Mouse (Mus musculus): ENCODE results near the gene Bmp2. TPM values are rescaled to one million over a fixed set of nuclear protein-coding genes. Genes with fewer than 3 reads are reported as not detected.

Bmp2 gene
- 0.99 and 1.6 TPM in 2 replicates for polyA plus RNA-seq (2014; fragmentation: Nextera tagmentation; extraction: Ambion mirVana)

DNA sequence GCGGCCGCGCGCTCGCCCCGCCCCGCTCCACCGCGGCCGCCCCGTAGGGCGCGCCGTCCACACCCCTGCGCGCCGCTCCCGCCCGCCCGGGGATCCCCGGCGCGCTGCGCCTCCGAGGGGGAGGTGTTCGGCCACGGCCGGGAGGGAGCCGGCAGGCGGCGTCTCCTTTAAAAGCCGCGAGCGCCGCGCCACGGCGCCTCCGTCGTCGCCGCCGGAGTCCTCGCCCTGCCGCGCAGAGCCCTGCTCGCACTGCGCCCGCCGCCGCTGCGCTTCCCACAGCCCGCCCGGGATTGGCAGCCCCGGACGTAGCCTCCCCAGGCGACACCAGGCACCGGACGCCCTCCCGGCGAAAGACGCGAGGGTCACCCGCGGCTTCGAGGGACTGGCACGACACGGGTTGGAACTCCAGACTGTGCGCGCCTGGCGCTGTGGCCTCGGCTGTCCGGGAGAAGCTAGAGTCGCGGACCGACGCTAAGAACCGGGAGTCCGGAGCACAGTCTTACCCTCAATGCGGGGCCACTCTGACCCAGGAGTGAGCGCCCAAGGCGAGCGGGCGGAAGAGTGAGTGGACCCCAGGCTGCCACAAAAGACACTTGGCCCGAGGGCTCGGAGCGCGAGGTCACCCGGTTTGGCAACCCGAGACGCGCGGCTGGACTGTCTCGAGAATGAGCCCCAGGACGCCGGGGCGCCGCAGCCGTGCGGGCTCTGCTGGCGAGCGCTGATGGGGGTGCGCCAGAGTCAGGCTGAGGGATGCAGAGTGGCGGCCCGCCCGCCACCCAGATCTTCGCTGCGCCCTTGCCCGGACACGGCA is at the start of gene Bmp2:
TSS of gene Bmp2 (plus strand) at position 129 of the 811 bp plus-strand sequence.
- Histone ChIP-seq H3K27ac (ENCODE audit: low read depth, low read length) (no peak within 1 kb of the TSS), H3K4me1 (replicated peaks; ENCODE audit: control insufficient read depth, insufficient read depth, low read length) (peaks cover 4% of the 10 kb centered on the region; the same call in 1 of the 2 replicates), H3K36me3 (ENCODE audit: control insufficient read depth, insufficient read depth, low read length) (no peaks in the 10 kb centered on the region), H3K9me3 (ENCODE audit: control insufficient read depth, low read length) (no peaks in the 10 kb centered on the region), H3K9ac (ENCODE audit: low read depth, low read length) (peak within 1 kb of the TSS; percentile 36), H3K27me3 (ENCODE audit: control insufficient read depth, insufficient read depth, low read length) (peaks cover 52% of the 10 kb centered on the region), H3K4me3 (ENCODE audit: low read depth, low read length) (peak within 1 kb of the TSS; percentile 52), H3K4me2 (replicated peaks; ENCODE audit: low read depth, low read length) (peak within 1 kb of the TSS; percentile 94)
- under 1% methylated on average over 85 of the region's 110 CpGs for WGBS
- DNase-seq (ENCODE audit: low spot score): peak; percentile 74
- ATAC-seq (ENCODE audit: low FRiP score): peak; percentile 71

DNA sequence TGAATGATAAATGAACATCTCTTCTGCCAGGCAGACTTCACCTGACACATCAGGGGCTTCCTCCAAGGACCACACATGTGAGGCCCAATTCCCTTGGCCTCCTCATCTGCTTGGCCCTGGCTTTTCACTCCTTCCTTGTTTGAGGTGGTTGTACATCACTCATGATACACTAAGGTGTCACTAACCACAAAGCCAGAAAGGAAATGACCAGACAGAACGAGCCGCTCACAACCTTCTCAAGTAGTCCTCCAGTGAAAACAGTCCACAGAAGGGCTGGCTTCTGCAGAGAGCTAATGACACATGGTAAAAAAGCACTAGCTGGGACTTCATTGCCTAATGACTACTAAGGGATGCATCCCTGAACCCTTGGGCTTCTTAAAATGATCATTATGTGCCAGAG is 46.3 kb upstream of the Bmp2 start:
- Histone ChIP-seq H3K9ac (ENCODE audit: low read depth, low read length) (no peak overlapping the region), H3K27me3 (ENCODE audit: control insufficient read depth, insufficient read depth, low read length) (no peaks in the 10 kb centered on the region), H3K4me2 (replicated peaks; ENCODE audit: low read depth, low read length) (no peak overlapping the region), H3K4me1 (replicated peaks; ENCODE audit: control insufficient read depth, insufficient read depth, low read length) (no peaks in the 10 kb centered on the region), H3K4me3 (ENCODE audit: low read depth, low read length) (no peak overlapping the region), H3K27ac (ENCODE audit: low read depth, low read length) (no peak overlapping the region), H3K9me3 (ENCODE audit: control insufficient read depth, low read length) (no peaks in the 10 kb centered on the region), H3K36me3 (ENCODE audit: control insufficient read depth, insufficient read depth, low read length) (no peaks in the 10 kb centered on the region)
- 86% methylated on average over 2 of the region's 2 CpGs for WGBS
- ATAC-seq (ENCODE audit: low FRiP score): no peak
- DNase-seq (ENCODE audit: low spot score): no peak

DNA sequence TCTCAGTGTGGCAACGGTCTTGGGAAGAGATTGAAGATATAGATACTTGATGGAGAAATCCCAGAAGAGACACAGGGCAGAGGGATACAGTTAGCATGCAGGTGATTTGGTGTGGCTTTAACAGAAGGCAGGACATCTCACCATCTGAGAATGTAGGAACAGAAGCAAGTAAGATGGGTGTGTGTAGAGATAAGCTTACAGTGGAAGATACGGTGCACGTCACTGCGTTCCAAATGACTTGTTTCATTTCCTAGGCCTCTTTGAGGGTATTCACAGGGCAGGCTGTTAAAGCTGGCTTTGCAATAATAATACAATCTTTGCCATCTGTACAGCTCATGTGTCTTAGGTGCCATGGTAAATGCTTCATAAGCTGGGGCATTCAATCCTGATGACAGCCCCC is 44.9 kb upstream of the Bmp2 start:
- H3K4me1 ChIP-seq (replicated peaks; ENCODE audit: control insufficient read depth, insufficient read depth, low read length): no peaks in the 10 kb centered on the region

DNA sequence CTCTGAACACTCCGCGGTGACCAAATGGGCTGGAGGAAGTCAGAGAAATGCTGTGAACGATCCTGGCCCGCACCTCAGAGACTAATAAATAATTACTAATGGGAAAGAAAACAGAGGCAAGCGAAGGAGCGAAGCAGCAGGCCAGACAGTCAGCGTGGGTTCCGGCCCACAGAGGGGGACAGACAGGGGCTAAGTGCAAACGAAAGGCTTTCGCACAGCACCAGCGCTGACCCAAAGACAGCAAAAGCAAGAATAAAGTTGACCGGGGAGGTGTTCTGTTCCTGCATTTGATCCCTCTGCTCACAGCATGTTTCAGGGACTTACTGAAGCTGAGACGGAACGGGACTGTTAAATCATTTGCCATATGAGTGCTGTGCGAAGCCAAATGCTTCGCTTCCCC is 42.8 kb upstream of the Bmp2 start:
- no peaks in the 10 kb centered on the region for H3K9me3 ChIP-seq (ENCODE audit: control insufficient read depth, low read length)
- no peaks in the 10 kb centered on the region for H3K27me3 ChIP-seq (ENCODE audit: control insufficient read depth, insufficient read depth, low read length)
- DNase-seq (ENCODE audit: low spot score): no peak
- H3K4me3 ChIP-seq (ENCODE audit: low read depth, low read length): no peak overlapping the region
- ATAC-seq (ENCODE audit: low FRiP score): no peak
- H3K27ac ChIP-seq (ENCODE audit: low read depth, low read length): no peak overlapping the region
- no peaks in the 10 kb centered on the region for H3K4me1 ChIP-seq (replicated peaks; ENCODE audit: control insufficient read depth, insufficient read depth, low read length)
- WGBS: 73% methylated on average over 16 of the region's 16 CpGs
- H3K4me2 ChIP-seq (replicated peaks; ENCODE audit: low read depth, low read length): no peak overlapping the region
- no peak overlapping the region for H3K9ac ChIP-seq (ENCODE audit: low read depth, low read length)
- H3K36me3 ChIP-seq (ENCODE audit: control insufficient read depth, insufficient read depth, low read length): no peaks in the 10 kb centered on the region

More for the DNA sequence above, 44.9 kb upstream of the Bmp2 start:
- Histone ChIP-seq H3K27me3 (ENCODE audit: control insufficient read depth, insufficient read depth, low read length) (no peaks in the 10 kb centered on the region), H3K4me2 (replicated peaks; ENCODE audit: low read depth, low read length) (no peak overlapping the region), H3K9ac (ENCODE audit: low read depth, low read length) (no peak overlapping the region), H3K9me3 (ENCODE audit: control insufficient read depth, low read length) (no peaks in the 10 kb centered on the region), H3K36me3 (ENCODE audit: control insufficient read depth, insufficient read depth, low read length) (no peaks in the 10 kb centered on the region), H3K27ac (ENCODE audit: low read depth, low read length) (no peak overlapping the region), H3K4me3 (ENCODE audit: low read depth, low read length) (no peak overlapping the region)
- WGBS: 94% methylated on average over 4 of the region's 4 CpGs
- DNase-seq (ENCODE audit: low spot score) (no peak), ATAC-seq (ENCODE audit: low FRiP score) (no peak)

DNA sequence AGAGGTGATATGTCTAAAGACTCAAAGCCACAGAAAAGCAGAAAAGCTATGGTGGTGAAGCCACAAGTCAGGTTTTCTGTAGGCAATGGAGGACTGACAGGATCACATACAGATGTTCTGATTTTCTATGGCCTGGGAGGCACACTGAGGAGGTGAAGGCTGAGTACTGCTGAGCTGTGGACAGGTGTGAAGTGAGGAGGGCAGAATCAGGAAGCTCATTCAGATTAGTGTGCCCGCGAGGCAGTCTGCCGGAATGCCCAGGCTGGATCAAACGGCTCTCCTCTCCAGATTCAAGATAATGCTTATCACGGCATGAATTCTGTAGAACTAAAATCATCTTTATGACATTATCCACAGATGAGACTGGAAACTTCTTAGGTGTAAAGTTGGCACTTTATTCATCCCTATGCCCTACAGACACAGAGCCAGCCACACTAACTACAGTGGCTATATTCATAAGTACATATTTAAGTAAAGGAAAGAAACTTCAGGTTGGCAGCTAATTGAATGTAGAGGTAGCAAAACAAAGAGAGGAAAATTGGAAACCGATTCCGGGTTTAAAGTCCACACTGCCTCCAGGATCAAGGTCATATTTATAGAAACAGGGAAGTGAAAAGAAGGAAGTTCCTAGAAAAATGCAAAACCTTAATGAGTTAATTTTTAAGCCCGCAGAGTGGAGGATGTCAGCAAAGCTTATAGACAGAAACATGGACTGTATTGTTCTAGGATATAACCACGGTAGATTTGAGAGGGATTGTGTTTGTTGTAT is 40.8 kb upstream of the Bmp2 start:
- H3K4me3 ChIP-seq (ENCODE audit: low read depth, low read length): no peak overlapping the region
- H3K9ac ChIP-seq (ENCODE audit: low read depth, low read length): no peak overlapping the region
- no peaks in the 10 kb centered on the region for H3K27me3 ChIP-seq (ENCODE audit: control insufficient read depth, insufficient read depth, low read length)
- H3K9me3 ChIP-seq (ENCODE audit: control insufficient read depth, low read length): no peaks in the 10 kb centered on the region
- ATAC-seq (ENCODE audit: low FRiP score): no peak
- no peak overlapping the region for H3K4me2 ChIP-seq (replicated peaks; ENCODE audit: low read depth, low read length)
- no peak overlapping the region for H3K27ac ChIP-seq (ENCODE audit: low read depth, low read length)
- WGBS: 89% methylated on average over 9 of the region's 9 CpGs
- DNase-seq (ENCODE audit: low spot score): no peak
- no peaks in the 10 kb centered on the region for H3K36me3 ChIP-seq (ENCODE audit: control insufficient read depth, insufficient read depth, low read length)
- H3K4me1 ChIP-seq (replicated peaks; ENCODE audit: control insufficient read depth, insufficient read depth, low read length): no peaks in the 10 kb centered on the region

DNA sequence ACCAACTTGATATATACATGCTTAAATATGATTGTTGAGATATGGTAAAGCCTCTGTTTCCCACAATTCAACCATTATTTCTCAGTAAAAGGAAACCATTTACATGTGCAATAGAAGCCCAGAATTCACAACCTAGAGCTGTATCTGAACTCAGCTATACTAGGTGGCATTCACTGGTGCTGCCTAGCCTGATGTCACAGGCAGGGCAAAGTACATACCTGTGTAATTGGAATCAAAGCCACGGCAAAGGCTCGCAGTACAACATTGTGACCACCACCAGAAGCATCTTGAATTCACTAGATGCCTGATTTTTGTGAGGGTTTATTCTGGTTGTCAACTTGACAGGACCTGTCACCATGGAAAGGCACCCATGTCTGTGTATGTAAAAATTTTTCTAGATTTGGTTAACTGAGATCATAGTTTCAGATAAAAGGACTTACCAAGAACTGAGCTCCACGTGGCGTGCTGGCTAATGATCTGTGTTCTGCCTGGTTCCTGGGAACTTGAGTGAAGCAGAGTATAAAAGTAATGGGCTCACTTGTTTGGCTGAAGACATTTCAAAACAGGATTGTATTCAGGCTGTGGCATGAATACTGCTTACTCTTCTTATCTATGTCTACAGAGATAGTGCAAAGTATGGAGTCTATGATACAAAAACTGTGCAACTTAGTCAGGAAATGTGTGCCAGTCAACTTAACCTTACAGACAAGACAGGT is 35.5 kb upstream of the Bmp2 start:
- Histone ChIP-seq H3K4me2 (replicated peaks; ENCODE audit: low read depth, low read length) (no peak overlapping the region), H3K4me1 (replicated peaks; ENCODE audit: control insufficient read depth, insufficient read depth, low read length) (no peaks in the 10 kb centered on the region), H3K9me3 (ENCODE audit: control insufficient read depth, low read length) (no peaks in the 10 kb centered on the region), H3K27ac (ENCODE audit: low read depth, low read length) (no peak overlapping the region), H3K27me3 (ENCODE audit: control insufficient read depth, insufficient read depth, low read length) (no peaks in the 10 kb centered on the region), H3K9ac (ENCODE audit: low read depth, low read length) (no peak overlapping the region), H3K4me3 (ENCODE audit: low read depth, low read length) (no peak overlapping the region), H3K36me3 (ENCODE audit: control insufficient read depth, insufficient read depth, low read length) (no peaks in the 10 kb centered on the region)
- no peak for DNase-seq (ENCODE audit: low spot score)
- ATAC-seq (ENCODE audit: low FRiP score): no peak
- 93% methylated on average over 4 of the region's 4 CpGs for WGBS

DNA sequence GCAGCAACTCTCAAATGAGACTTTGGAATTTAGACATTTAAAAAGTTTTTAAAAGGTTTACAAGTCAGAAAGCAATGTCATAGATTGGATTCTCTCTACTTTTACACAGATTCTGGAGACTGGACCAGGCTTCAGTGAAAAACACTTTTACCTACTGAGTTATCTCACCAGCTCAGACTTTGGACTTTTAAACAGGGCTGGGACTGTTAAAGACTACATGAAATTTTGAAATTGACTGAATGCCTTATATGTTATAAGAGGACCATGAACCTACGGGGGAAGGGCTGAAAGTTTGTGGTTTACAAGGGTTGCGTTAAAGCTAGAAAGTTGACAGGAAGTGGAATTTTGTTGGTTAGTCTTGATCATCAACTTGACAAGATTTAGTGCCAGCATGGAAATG is 34.1 kb upstream of the Bmp2 start:
- H3K4me2 ChIP-seq (replicated peaks; ENCODE audit: low read depth, low read length): no peak overlapping the region
- DNase-seq (ENCODE audit: low spot score): no peak

DNA sequence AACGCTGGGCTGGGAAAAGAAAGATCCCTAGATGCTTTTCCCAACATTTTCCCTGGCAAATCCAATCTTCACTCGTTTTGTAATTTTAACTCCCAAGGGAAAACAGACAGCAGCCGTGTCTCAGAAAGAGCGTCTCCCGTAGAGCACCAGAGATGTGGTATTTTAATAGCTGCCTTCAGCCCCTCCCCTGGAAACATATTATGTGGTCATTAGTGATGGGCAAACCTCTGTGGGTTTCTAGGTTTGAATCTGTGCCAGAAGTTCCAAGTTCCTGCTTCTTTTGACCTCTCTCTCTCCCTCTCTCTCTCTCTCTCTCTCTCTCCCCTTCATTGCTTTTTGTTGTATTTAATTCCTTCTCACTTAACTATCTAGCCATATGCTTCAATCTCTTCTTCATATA is 30.8 kb upstream of the Bmp2 start:
- no peak overlapping the region for H3K4me3 ChIP-seq (ENCODE audit: low read depth, low read length)
- no peaks in the 10 kb centered on the region for H3K4me1 ChIP-seq (replicated peaks; ENCODE audit: control insufficient read depth, insufficient read depth, low read length)
- no peak overlapping the region for H3K4me2 ChIP-seq (replicated peaks; ENCODE audit: low read depth, low read length)
- DNase-seq (ENCODE audit: low spot score) (no peak), ATAC-seq (ENCODE audit: low FRiP score) (no peak)
- no peaks in the 10 kb centered on the region for H3K36me3 ChIP-seq (ENCODE audit: control insufficient read depth, insufficient read depth, low read length)
- H3K27me3 ChIP-seq (ENCODE audit: control insufficient read depth, insufficient read depth, low read length): no peaks in the 10 kb centered on the region
- H3K9me3 ChIP-seq (ENCODE audit: control insufficient read depth, low read length): no peaks in the 10 kb centered on the region
- no peak overlapping the region for H3K27ac ChIP-seq (ENCODE audit: low read depth, low read length)
- WGBS: 76% methylated on average over 5 of the region's 5 CpGs
- no peak overlapping the region for H3K9ac ChIP-seq (ENCODE audit: low read depth, low read length)

More for the DNA sequence above, 34.1 kb upstream of the Bmp2 start:
- Histone ChIP-seq H3K9me3 (ENCODE audit: control insufficient read depth, low read length) (no peaks in the 10 kb centered on the region), H3K27ac (ENCODE audit: low read depth, low read length) (no peak overlapping the region), H3K36me3 (ENCODE audit: control insufficient read depth, insufficient read depth, low read length) (no peaks in the 10 kb centered on the region), H3K27me3 (ENCODE audit: control insufficient read depth, insufficient read depth, low read length) (no peaks in the 10 kb centered on the region), H3K4me1 (replicated peaks; ENCODE audit: control insufficient read depth, insufficient read depth, low read length) (no peaks in the 10 kb centered on the region), H3K9ac (ENCODE audit: low read depth, low read length) (no peak overlapping the region), H3K4me3 (ENCODE audit: low read depth, low read length) (no peak overlapping the region)
- no peak for ATAC-seq (ENCODE audit: low FRiP score)
- WGBS: 92% methylated on average over 2 of the region's 2 CpGs

Measured in hindbrain, embryonic 11.5 days (tissue).